Mouse (Mus musculus): ENCODE measurements around the gene Arl4d.
"Not testable (repeated sequence)": the region's sequence is repeated elsewhere in the genome, so short reads cannot be mapped to it uniquely, and the experiment has no call there.

Gene Arl4d

GRCm38 (mm10) chr11:101664825-101665635 lies at the start of gene Arl4d:
Gene Arl4d, plus strand, starts transcription at chr11:101665541.
- in situ Hi-C loops (cut with MboI; ENCODE audit: low sequenced_read_pairs), result loop anchor here (5.0 kb wide), 1 partner anchor 67 kb away; the partner anchor contains the start of gene Dhx8

- in situ Hi-C loops (cut with MboI; ENCODE audit: low sequenced_read_pairs), result no loop called here
These were observed 49.2 kb upstream of the Arl4d start for GRCm38 (mm10) chr11:101616104-101616503.

- in situ Hi-C loops (cut with MboI; ENCODE audit: low sequenced_read_pairs), result no loop called here
These were observed 48.2 kb upstream of the Arl4d start for GRCm38 (mm10) chr11:101616948-101617767.

- in situ Hi-C loops (cut with MboI; ENCODE audit: low sequenced_read_pairs), result no loop called here
These were observed 47.5 kb upstream of the Arl4d start for GRCm38 (mm10) chr11:101617849-101618248.

- in situ Hi-C loops (cut with MboI; ENCODE audit: low sequenced_read_pairs), result no loop called here
These were observed 46.7 kb upstream of the Arl4d start for GRCm38 (mm10) chr11:101618596-101618995.

GRCm38 (mm10) chr11:101620022-101620655 lies 45.2 kb upstream of the Arl4d start:
- in situ Hi-C loops (cut with MboI; ENCODE audit: low sequenced_read_pairs), result not testable (repeated sequence)

- in situ Hi-C loops (cut with MboI; ENCODE audit: low sequenced_read_pairs), result no loop called here
These were observed 38.7 kb upstream of the Arl4d start for GRCm38 (mm10) chr11:101626649-101626994.

- in situ Hi-C loops (cut with MboI; ENCODE audit: low sequenced_read_pairs), result no loop called here
These were observed 38.1 kb upstream of the Arl4d start, which contains the start of gene Rdm1 for GRCm38 (mm10) chr11:101626995-101627856. Gene Rdm1, plus strand, starts transcription at chr11:101627195.

GRCm38 (mm10) chr11:101627857-101628559 lies 37.3 kb upstream of the Arl4d start:
- in situ Hi-C loops (cut with MboI; ENCODE audit: low sequenced_read_pairs), result no loop called here

- in situ Hi-C loops (cut with MboI; ENCODE audit: low sequenced_read_pairs), result not testable (repeated sequence)
These were observed 36.5 kb upstream of the Arl4d start for GRCm38 (mm10) chr11:101628733-101629417.

GRCm38 (mm10) chr11:101635660-101636059 lies 29.7 kb upstream of the Arl4d start:
- in situ Hi-C loops (cut with MboI; ENCODE audit: low sequenced_read_pairs), result no loop called here

- in situ Hi-C loops (cut with MboI; ENCODE audit: low sequenced_read_pairs), result no loop called here
These were observed 25.6 kb upstream of the Arl4d start for GRCm38 (mm10) chr11:101639761-101640160.

- in situ Hi-C loops (cut with MboI; ENCODE audit: low sequenced_read_pairs), result not testable (repeated sequence)
These were observed 24.3 kb upstream of the Arl4d start for GRCm38 (mm10) chr11:101640857-101641709.

- in situ Hi-C loops (cut with MboI; ENCODE audit: low sequenced_read_pairs), result not testable (repeated sequence)
These were observed 23.4 kb upstream of the Arl4d start for GRCm38 (mm10) chr11:101641710-101642642.

- in situ Hi-C loops (cut with MboI; ENCODE audit: low sequenced_read_pairs), result no loop called here
These were observed 22.4 kb upstream of the Arl4d start for GRCm38 (mm10) chr11:101642931-101643330.

GRCm38 (mm10) chr11:101644591-101644990 lies 20.8 kb upstream of the Arl4d start:
- in situ Hi-C loops (cut with MboI; ENCODE audit: low sequenced_read_pairs), result no loop called here

- in situ Hi-C loops (cut with MboI; ENCODE audit: low sequenced_read_pairs), result not testable (repeated sequence)
These were observed 20.3 kb upstream of the Arl4d start for GRCm38 (mm10) chr11:101645043-101645410.
